Mouse (Mus musculus) heart, adult 2 months (tissue): ENCODE data around the gene Dok5.

Experiments used
- CTCF ChIP-seq: fragments of 200-600 bp; IDR thresholded peaks from 2 replicates; pipeline ENCODE4 v1.8.1; 2022; ENCODE audit warnings: antibody characterized with exemption, mild to moderate bottlenecking, moderate library complexity
- EP300 ChIP-seq: fragments of 200-500 bp; IDR thresholded peaks from 2 replicates; pipeline ENCODE4 v1.6.1; 2011; ENCODE audit warnings: low read depth, low read length, control low read depth; ENCODE audit not compliant: insufficient read depth
- POLR2A ChIP-seq: fragments of 200-500 bp; IDR thresholded peaks from 2 replicates; pipeline ENCODE4 v1.6.1; 2011; ENCODE audit warnings: mild to moderate bottlenecking, low read depth, low read length, control low read depth; ENCODE audit not compliant: insufficient read depth

GRCm38 (mm10) chr2:170837363-170837762 is 105.8 kb downstream of the Dok5 start:
- TF ChIP-seq EP300 (no peak), CTCF (no peak), POLR2A (no peak)
